Mouse (Mus musculus) brain, embryonic 14.5 days (tissue): Measurements from ENCODE around the gene Lnpk. TPM values are rescaled to one million over a fixed set of nuclear protein-coding genes. Genes with fewer than 3 reads are reported as not detected.

ENCODE experiments used
- DNase-seq: peaks from one replicate; pipeline ENCODE4 v3.0.0-alpha.2; 2011; ENCODE audit warnings: low read depth
- CTCF ChIP-seq: fragments of 200-500 bp; IDR thresholded peaks from 2 replicates; pipeline ENCODE4 v1.5.1; 2012; ENCODE audit warnings: inconsistent platforms, mild to moderate bottlenecking, moderate library complexity, borderline replicate concordance; ENCODE audit not compliant: insufficient read depth, insufficient read length; ENCODE audit errors: extremely low read depth
- POLR2A ChIP-seq: fragments of 200-500 bp; IDR thresholded peaks from 2 replicates; pipeline ENCODE4 v1.6.1; 2012; ENCODE audit warnings: mild to moderate bottlenecking, inconsistent platforms, borderline replicate concordance; ENCODE audit not compliant: poor library complexity, insufficient read depth, insufficient read length, severe bottlenecking; ENCODE audit errors: extremely low read depth
- polyA plus RNA-seq: library from polyadenylated mRNA; depleted of rRNA; stranded (reverse); fragments of >200 nt; gene quantifications from 2 replicates; pipeline ENCODE4 v1.2.3, GENCODE M21; 2012; rRNA removed

The Lnpk gene
- 29.8 and 32.9 TPM in 2 replicates for polyA plus RNA-seq

- TF ChIP-seq POLR2A: peak; percentile 90; the same call in 1 of the 2 replicates
- no peak for TF ChIP-seq CTCF
- peak; percentile 97 for DNase-seq
Observed at GRCm38 (mm10) chr2:74578843-74579489, at the start of gene Lnpk. Gene Lnpk (minus strand): TSS chr2:74579435.

DNA sequence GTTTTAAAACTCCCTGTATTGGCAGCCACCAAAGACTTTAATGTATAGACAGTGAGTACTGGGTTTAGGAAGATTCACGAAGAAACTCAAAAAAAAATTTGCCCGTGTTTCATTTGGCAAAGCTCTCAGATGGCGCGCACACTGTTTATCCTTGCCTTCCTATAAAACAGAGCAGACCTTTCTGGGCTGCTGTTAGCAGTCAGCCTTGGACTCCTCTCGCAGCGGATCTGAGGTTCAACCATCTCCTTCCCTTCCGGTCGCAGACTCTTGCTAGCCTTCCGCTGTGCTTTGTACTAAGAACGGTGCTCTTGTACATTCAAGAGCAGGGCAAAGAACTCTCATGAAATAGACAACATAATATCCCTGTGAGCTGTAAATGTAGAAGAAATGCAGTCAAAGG lies 41.1 kb upstream of the Lnpk start:
- TF ChIP-seq POLR2A (no peak), CTCF (no peak)
- DNase-seq: no peak

- no peak for DNase-seq
- TF ChIP-seq CTCF: no peak
- no peak for TF ChIP-seq POLR2A
Observed at GRCm38 (mm10) chr2:74619676-74620246, 40.5 kb upstream of the Lnpk start.

GRCm38 (mm10) chr2:74617706-74618105 lies 38.5 kb upstream of the Lnpk start:
- DNase-seq: no peak
- TF ChIP-seq CTCF (no peak), POLR2A (no peak)

DNA sequence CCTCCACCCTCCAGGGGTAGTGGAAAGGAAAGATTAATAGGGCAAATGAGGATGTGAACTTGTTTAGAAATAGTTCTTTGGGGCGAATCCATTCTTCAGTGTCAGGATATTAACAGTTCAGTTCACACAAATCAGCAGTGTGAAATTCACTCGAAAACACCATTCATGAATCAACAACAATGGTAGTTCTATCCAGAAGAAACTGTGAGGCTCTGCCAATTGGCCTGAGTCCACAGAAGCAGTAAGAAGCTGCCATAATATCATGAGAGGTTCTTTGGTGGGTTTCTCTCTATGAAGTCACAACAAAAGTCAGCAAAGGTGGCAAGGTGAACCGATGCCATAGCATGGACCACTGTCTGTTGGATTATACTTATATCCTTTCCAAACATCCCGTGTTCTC lies 32.2 kb upstream of the Lnpk start:
- TF ChIP-seq CTCF (no peak), POLR2A (no peak)

DNA sequence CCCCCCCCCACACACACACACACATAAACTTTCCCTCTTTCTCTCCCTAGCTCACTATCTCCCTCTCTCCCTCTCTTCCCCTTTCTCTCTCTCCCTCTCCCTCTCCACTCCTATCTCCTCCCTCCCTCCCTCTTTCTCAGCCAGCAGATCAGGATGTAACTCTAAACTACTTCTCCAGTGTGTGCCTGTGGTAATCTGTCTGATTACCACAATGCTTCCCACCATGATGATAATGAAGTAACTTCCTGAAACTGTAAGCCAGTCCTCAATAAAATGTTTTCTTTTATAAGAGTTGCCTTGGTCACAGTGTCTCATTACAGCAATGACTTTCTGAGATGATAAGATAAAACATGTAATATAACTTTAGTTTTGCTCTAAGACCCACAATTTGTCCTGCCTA lies 30.1 kb upstream of the Lnpk start:
- DNase-seq: no peak
- no peak for TF ChIP-seq CTCF
- TF ChIP-seq POLR2A: no peak

More for the DNA sequence above, 32.2 kb upstream of the Lnpk start:
- peak; percentile 56 for DNase-seq

GRCm38 (mm10) chr2:74606087-74606760 lies 27.0 kb upstream of the Lnpk start:
- TF ChIP-seq POLR2A (no peak), CTCF (no peak)
- no peak for DNase-seq

DNA sequence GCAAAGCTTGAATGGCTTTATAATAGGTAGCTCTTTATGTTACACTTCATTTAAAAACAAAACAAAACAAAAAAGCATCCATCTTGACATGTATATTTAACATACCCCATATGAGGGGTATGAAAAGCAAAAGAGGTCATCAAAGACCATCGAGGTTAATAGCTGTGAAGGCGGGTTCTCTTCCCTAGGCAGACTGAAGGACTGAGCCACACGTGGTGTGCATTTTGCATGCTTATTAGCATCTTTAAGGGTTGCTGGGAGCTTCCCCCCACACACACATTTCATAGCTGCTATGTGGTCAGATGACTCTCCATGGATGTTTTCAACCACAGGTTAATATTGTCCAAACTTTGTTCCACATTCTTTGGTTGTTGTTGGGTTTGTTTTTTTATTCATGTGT lies 24.8 kb upstream of the Lnpk start:
- DNase-seq: no peak
- TF ChIP-seq POLR2A (no peak), CTCF (no peak)

DNA sequence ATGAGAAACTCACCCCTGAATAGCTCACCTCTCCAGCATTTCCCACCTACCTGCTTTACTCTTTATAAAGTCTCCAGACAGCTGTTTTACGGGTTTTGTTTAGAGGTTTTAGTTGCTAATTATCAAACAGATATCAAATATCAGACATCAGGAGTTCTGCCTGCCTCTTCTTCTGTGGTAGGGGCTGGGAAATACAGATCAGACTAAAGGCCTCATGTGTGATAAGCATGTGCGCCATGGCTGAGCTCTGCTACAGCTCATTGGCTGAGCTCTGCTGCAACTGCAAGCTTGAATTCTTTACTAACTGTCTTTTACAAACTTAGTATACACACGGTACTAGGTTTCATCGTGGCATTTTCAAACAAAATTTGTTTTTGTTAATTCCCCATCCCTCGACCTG lies 23.2 kb upstream of the Lnpk start:
- TF ChIP-seq POLR2A (no peak), CTCF (no peak)
- no peak for DNase-seq

- DNase-seq: no peak
- no peak for TF ChIP-seq CTCF
- no peak for TF ChIP-seq POLR2A
Observed at GRCm38 (mm10) chr2:74597169-74597568, 17.9 kb upstream of the Lnpk start.

GRCm38 (mm10) chr2:74596094-74596493 lies 16.9 kb upstream of the Lnpk start:
- TF ChIP-seq CTCF: no peak
- TF ChIP-seq POLR2A: no peak
- DNase-seq: no peak

GRCm38 (mm10) chr2:74578146-74578842 lies 941 bp downstream of the Lnpk start:
- TF ChIP-seq CTCF (no peak), POLR2A (no peak)
- DNase-seq: peak; percentile 54

DNA sequence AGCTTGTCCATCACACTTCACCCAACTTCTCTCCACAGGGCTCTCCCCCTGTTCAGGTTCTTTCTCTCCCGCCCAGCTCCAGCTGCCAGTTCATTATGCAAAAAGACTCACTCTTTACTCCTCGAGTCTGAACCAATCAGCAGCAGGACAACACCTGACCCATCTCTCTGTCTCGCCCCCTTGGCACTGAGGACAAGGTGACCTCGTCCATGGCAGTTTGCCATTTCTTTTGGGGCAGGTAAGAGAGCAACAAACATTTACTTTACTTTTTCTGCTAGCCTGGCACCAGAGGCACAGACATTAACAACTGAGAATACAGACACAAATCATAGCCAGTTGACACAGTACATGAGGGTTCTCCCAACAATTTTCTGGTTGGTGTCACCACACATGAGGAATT lies 8.8 kb downstream of the Lnpk start:
- TF ChIP-seq CTCF: no peak
- TF ChIP-seq POLR2A: no peak
- no peak for DNase-seq
